Mouse (Mus musculus): ENCODE data around the gene Nit2. TPM values are rescaled to one million over a fixed set of nuclear protein-coding genes. Genes with fewer than 3 reads are reported as not detected.

Nit2 gene
- total RNA-seq, 1 experiment from 2014 or later = 11.8 TPM

- no peak for ATAC-seq (ENCODE audit: extremely low read depth, insufficient number of reproducible peaks, low FRiP score, poor library complexity, severe bottlenecking)
Measured at GRCm38 (mm10) chr16:57117562-57117961, 49.6 kb downstream of the Nit2 start.

GRCm38 (mm10) chr16:57116066-57116465, 51.1 kb downstream of the Nit2 start:
- ATAC-seq (ENCODE audit: extremely low read depth, insufficient number of reproducible peaks, low FRiP score, poor library complexity, severe bottlenecking) = no peak

Other genes with a start within 250 kb of the Nit2 start
- not detected in 2 replicates for gene Lnp1, start 239.3 kb downstream of the Nit2 start, total RNA-seq (2017)
- not detected in 2 replicates for gene Tmem45a2, start 96.0 kb downstream of the Nit2 start, total RNA-seq (2017)
- 28.1 and 36.8 TPM in 2 replicates for gene Tomm70a, start 45.6 kb downstream of the Nit2 start, total RNA-seq (2017)
- 153 and 199 TPM in 2 replicates for gene Tbc1d23, start 64.2 kb upstream of the Nit2 start, total RNA-seq (2017)
- gene Tmem30c, start 125.5 kb upstream of the Nit2 start, total RNA-seq (2017) = 0.37 TPM in 1 of 2 replicates, not detected in the other
- 192 and 206 TPM in 2 replicates for gene Filip1l, start 185.8 kb upstream of the Nit2 start, total RNA-seq (2017)